Mouse (Mus musculus) T-helper 2 cell (primary cell): ENCODE measurements around the gene Add3.

Experiments used
- in situ Hi-C: fragments of 300-600 bp; cut with MboI, MseI; formaldehyde crosslinking; loops from one replicate; pipeline ENCODE4 v1.15.1; 2025; ENCODE audit warnings: high pct_unique_total_duplicates

Add3 gene

DNA sequence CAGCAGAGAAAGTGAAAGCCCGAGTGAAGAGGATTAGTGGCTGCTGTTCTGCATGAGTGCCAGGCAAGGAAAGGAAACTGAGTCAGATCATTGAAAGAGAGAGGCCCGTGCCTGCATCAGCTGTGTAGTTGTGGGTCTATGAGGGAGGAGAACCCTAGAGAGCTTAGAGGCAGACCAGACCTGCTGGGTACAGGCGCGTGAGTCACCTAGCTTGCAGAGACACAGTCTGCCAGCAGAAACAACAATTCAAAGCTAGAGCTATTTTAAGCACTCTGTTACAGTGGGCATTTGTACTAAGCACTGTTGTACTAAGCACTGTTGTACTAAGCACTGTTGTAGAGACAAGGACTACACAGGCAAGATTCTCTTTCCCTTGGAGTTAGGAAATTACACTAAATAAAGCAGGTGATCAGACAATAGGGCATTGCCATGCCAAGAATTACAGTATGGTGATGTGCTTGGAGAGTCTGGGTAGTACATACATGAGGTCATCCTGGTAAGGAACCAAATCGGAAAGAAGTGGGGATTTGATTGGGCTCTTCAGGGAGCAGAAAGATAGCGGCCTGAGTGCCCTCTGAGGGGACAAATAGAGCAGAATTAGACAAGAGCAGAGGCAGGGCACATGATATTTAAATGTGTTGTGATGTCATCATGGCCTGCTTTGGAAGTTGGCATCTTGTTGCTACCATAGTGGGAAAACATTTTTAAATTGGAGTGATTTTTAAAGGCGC is 88.0 kb downstream of the Add3 start:
- in situ Hi-C loops, result loop anchor here (10.0 kb wide), 1 partner anchor 183 kb away; the partner anchor contains the start of gene Xpnpep1

DNA sequence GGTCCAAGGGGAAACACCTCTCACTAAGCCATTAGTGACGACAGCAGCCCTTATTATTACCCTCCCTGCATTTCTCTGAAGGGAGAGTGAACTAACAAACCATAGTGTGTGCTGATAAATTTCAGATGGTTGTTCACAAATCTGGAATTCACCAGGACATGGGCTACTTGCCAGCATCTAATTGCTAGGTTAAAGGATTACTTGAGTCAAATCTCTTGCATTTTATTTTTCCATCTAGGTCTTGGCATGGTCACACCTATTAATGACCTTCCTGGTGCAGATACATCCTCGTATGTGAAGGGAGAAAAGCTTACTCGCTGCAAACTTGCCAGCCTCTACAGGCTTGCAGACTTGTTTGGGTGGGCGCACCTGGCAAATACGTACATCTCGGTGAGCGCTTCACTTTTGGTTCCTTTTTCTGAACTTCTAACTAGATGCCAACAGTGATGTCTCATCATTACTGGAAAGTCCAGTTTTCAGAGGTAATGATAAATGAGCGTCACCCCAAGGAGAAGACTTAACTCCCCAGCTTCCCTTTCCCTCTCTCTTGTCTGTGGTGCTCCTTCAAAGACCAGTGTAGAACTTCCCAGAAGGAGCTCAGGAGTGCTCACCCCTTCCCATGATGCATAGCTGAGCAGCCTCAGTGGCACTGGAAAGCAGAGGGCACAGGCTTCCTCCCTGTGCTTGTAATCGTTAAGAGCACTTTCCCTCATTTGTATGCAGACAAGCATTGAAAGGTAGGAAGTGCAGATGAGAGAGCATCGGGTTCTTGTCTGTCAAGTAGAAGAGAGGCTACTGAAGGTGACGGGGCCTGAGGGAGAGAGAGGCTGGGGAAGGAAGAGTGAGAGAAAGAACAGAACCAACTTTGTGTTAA is 90.9 kb downstream of the Add3 start:
- in situ Hi-C loops, result no loop called here

GRCm38 (mm10) chr19:53233586-53233985 is 93.3 kb downstream of the Add3 start:
- in situ Hi-C loops, result no loop called here

DNA sequence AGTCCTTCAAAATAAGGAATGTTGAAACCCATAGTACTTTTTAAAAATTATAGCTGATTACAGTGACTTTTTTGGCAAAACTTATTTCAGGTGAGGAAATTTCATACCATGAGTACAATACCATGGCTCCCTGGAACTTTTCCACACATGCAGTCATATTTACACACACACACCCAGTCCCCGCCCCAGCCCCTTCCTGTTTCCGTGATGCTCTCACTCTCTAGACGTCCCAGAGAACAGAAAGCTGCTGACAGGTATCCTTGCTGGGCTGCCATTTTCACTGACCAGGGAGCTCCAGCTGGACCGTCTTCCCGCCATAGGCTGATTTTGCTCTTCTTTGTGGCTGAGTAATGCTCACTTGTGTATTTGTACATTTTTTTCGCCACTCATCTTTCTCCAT is 101.6 kb downstream of the Add3 start:
- in situ Hi-C loops, result no loop called here

- in situ Hi-C loops, result no loop called here
Measured at GRCm38 (mm10) chr19:53243956-53244355, 103.7 kb downstream of the Add3 start.

GRCm38 (mm10) chr19:53247558-53247957 is 107.3 kb downstream of the Add3 start:
- in situ Hi-C loops, result loop anchor here (5.0 kb wide), 1 partner anchor 115 kb away; no protein-coding TSS in a partner anchor

DNA sequence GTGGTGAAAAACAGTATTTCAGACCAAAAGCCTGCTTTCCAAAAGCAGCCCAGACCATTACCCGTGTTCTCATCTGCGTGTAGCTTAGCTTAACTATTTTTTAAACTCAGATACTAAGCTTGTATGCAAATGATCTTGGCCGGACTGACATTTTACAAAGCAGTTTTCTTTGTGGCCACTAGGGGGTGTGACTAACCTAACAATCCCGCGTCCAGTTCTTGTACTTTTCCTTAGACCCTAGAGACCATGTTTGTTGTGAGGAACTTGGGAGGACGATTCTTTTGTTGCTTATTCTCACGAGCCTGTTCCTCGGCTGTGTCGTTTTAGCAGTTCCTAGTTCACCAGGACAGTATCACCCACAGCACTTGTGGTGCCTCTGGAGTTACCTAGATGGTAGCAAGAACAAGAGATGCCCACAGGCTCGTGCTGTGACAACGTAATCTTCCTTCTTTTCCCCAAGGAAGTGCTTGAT is 107.8 kb downstream of the Add3 start:
- in situ Hi-C loops, result loop anchor here (5.0 kb wide), 1 partner anchor 114 kb away; no protein-coding TSS in a partner anchor

GRCm38 (mm10) chr19:53251015-53251414 is 110.8 kb downstream of the Add3 start:
- in situ Hi-C loops, result no loop called here

- in situ Hi-C loops, result no loop called here
Measured at GRCm38 (mm10) chr19:53251656-53252055, 111.4 kb downstream of the Add3 start.

- in situ Hi-C loops, result no loop called here
Measured at GRCm38 (mm10) chr19:53252111-53253028, 112.1 kb downstream of the Add3 start.

DNA sequence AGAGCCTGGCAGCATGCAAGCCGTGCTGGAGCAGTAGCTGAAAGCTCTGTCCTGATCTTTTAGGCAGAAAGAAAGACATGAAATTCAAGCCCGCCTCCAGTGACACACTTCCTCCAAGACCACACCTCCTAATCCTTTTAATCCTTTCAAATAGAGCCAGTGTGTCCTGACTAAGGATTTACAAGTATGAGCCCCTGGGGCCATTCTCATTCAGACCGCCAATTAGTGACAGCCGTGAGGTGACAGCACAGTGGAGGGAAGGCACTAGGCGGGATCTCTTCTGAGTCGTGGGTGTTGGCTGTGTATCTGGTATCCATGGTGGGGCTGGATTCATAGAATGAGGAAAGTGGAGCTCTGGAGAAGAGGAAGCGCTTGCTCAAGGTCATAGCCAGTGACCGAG is 116.1 kb downstream of the Add3 start:
- in situ Hi-C loops, result no loop called here

GRCm38 (mm10) chr19:53256991-53257594 is 116.8 kb downstream of the Add3 start:
- in situ Hi-C loops, result no loop called here

DNA sequence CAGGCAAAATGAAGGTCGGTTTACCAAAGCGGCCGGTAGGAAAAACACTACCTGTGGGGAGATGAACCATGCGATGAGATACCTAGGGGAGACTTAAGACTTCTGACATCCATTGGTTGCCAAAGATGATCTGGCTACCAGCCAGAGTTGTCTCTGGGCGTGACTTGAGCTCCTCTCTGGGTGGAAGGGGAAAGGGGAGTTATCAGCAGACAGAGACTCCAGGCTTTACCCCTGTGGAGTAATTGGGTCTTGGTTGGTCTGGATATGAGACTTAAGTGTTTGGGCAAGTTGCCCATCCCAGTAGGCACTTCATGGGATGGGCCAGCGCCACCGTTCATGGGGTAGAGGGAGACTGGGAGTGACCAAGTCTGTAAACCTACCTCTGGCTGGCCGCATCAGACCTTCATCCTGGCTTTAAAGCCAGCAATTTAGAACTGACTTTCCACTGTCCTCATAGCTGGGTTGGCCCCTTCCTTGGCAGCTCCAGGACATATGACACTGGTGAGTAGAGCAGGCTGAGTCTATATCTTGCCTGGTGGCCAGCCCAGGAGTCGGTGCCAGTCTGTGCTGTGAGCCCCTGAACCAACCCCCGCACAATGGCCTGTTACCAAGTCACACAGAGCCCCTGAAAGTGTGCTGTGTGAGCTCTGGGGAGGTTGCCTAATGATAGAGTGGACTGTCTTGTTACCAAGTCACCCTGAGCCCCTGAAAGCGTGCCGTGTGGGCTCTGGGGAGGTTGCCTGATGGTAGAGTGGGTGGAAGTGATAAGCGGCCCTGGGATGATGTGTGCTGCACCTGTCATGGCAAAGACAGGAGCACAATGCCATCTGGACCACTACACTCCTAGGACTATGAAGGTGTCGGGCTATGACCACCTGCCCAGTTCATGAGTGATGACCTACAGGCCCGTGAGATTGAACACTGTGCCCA is 117.7 kb downstream of the Add3 start:
- in situ Hi-C loops, result no loop called here

DNA sequence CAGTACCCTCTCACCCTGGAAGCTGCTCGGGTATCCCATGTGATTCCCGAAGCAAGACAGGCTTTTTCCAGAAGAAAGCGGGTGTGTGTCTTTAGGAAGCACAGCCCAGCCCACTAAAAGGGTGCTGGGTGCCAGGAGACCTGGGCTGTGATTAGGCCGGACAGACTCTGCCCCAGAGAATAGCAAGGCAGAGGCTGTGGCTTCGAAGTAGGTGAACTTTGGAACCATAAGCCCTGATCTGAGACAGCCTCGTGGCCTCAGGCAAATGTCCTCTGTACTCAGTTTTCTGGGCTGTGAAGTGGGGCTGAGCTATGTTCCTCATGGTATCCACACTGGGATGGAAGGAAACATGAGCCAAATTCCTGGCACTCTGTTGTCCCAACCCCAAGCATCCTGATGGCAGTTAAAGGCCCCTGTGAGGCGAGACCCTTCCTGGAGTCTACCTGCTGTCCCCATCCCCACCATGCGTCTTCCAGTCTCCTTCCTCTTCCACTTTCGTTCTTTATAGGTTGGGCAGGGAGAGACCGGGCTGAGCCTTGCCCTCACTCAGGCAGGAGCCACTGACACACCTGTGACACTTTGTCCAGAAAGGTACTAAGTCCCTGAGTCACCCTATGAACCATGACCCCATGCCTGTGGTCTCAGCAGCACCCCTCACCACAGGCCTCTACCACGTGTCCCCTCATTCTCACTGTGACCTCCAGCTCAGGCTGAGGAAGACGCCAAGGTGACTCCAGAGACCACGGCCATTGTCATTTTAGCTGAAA is 118.7 kb downstream of the Add3 start:
- in situ Hi-C loops, result no loop called here

DNA sequence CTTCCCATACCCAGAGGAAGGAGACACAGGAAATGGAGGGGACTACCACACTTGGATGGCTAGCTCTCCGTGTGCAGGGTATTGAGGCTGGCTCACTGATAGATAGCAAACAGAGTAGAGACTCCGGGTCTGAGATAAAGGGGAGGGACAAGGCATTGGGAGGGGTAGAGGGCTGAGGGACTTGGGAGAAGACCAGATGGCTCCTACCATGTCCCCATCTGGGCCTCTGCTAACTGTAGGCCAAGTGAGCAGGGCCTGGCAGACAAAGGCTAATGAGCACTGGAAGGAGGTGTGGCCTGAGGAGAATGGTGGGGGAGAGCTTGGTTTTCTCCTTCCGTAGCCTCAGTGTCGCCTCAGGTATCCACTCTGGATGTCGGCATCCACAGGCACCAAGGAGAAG is 119.3 kb downstream of the Add3 start:
- in situ Hi-C loops, result no loop called here

- in situ Hi-C loops, result no loop called here
Measured at GRCm38 (mm10) chr19:53260261-53260660, 120.0 kb downstream of the Add3 start.

DNA sequence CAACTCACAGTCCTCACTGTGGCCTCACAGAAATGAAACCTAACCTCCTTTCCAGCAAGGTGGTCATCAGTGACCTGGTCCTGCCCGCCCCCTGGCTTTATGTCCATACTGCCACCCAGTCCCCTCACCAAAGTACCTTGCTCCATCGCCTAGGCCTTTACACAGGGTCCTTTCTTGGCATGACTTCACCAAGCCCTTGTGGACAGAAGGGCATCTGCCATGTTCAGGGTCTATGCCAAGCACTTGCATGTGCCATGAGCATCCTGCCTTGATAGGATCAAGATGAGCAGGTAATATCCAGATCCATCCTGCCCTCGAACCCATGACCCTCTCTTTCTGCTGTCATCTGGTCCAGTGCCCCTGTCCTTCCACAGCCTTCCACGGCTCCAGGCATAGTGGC is 120.6 kb downstream of the Add3 start:
- in situ Hi-C loops, result no loop called here

DNA sequence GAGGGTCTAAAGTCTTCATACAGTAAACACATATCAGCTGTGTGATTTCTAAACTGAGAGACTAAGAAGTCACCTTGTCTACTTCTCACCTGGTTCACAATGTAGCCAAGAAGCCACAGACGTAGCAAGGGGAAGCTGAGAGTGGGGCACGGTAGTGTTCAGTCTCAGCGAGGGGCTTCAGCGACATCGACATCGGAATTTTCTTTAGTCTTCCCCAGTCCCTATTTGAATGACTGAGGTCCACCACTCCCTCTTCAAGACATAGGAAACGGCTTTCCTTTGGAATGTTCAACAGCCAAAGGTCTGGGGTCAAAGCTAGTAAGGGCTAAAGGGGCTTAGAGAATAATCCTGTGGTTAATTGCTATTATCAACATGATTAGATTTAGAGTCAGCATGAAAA is 121.8 kb downstream of the Add3 start:
- in situ Hi-C loops, result no loop called here
